Mouse (Mus musculus) monocyte, adult 2 months (primary cell): Measurements from ENCODE around the gene Pkd1l2.

Source experiments
- DNase-seq, 2 experiments: peaks; one replicate each; pipeline ENCODE4 v3.0.0; 2022; ENCODE audit warnings: low spot score in 2 of 2, low read depth in 1 of 2

Gene Pkd1l2

DNA sequence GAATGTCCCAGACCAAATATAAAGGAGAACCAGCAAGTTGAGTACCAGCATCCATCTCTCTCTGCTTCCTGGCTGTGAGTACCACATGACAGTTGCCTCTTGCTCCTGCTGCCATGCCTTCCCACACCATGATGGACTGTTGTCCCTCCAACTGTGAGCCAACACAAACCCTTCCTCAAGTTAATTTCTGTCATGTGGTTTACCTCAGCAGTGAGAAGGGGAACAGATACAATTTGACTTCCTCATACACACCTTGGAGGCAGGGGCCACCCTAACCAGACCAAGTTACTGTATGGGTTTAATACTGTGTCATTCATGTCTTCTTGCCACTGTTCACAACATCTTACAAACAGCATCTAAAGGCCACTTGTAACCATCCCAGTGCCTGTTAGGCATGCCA, 4.8 kb upstream of the Pkd1l2 start:
- no peak for DNase-seq

GRCm38 (mm10) chr8:117085521-117085920, 3.3 kb upstream of the Pkd1l2 start:
- DNase-seq = no peak

DNA sequence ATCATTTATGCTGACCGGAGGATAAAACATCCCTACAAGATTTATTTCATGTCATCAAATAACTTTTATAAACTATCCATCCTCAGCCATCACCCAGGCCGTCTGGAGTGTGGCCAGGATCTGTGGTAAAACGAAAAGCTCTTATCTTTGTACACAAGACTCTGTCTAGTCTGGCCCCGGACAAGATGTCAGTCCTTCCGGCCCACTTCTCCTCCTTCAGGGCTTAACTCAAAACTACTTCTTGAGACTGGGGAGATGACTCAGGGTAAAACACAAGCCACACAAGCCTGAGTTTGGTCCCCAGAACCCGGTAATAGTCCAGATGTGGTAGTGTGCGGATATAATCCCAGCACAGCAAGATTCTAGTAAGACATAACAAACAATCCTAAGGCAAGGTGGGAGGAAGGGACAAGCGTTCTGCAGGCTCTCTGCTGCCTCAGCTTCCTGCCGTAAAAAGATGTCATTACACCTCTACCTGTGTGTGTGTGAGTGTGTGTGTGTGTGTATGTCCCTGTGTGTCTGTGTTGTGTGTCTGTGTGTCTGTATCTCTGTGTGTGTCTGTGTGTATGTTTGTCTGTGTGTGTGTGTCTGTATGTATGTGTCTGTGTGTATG, 804 bp upstream of the Pkd1l2 start:
- DNase-seq = no peak

- peak; percentile 23 to 47 for DNase-seq
These were observed 2.6 kb downstream of the Pkd1l2 start for GRCm38 (mm10) chr8:117079652-117080051.

DNA sequence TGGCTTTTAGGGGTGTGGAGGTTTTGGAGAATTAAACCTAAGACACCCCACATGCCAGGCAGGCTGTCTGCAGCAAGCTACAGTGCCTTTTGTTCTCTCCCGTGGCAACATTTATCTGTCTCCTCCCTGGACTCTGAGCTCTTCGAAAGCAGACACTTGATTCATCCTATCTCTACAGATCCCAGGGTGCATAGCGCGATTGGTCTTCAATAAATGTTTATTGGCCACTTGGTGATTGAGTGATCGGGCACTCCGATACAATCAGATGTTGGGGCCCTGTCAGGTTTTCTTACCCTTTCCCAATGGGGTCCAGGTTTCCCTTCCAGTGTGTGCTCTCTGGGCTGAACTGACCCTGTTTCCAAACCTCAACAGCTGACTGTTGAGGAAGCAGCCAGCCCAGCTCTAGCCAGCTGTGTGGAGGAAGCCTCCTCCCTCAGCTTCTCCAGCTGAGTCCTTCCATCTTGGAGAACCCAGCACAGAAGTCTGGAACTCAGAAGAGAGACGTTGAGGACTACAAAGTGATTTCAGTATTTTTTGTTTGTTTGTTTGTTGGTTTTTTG, 3.8 kb downstream of the Pkd1l2 start:
- DNase-seq = no peak

- DNase-seq = peak; percentile 49 to 58
These were observed 7.7 kb downstream of the Pkd1l2 start for GRCm38 (mm10) chr8:117074350-117075182.

DNA sequence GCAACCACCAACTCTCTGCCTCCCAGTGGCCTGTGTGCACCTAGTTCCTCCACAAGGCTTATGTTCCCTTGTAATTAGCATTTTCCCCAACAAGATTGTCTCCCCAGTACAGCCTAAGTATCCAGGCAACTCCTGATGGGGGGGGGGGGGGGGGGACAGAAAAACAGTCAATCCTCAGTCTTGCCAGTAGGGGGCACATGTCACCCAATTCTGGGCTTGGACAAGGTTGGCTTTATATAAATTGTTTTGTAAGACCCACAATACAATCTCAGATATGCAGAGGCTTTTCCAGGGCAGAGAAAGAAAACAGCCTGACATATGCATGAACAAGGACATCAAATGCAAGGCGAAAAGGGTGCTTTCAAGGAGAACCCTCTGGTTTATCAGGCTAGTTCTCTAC, 12.5 kb downstream of the Pkd1l2 start:
- no peak for DNase-seq

GRCm38 (mm10) chr8:117068294-117068693, 14.0 kb downstream of the Pkd1l2 start:
- no peak for DNase-seq

- DNase-seq = no peak
These were observed 14.9 kb downstream of the Pkd1l2 start for GRCm38 (mm10) chr8:117067396-117067795.

DNA sequence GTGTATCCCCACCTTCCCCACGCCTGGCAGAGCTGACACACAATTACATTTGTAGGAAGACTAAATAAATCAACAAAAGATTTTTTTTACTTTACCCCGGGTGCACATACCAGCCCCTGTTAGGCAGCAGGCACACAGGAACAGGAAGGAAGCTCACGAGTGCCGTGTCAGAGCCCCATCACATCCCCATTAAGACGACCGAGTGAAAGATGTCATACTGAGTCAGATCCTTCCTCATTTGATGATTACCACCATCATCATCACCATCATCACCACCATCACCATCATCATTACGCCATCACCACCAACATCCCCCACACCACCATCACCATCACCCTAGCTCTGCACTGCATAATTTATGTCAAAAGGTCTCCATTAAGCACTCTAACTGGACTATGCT, 15.3 kb downstream of the Pkd1l2 start:
- no peak for DNase-seq

GRCm38 (mm10) chr8:117061180-117061880, 20.9 kb downstream of the Pkd1l2 start:
- DNase-seq = no peak

- DNase-seq = no peak
These were observed 21.9 kb downstream of the Pkd1l2 start for GRCm38 (mm10) chr8:117060306-117060705.

GRCm38 (mm10) chr8:117059021-117059420, 23.2 kb downstream of the Pkd1l2 start:
- no peak for DNase-seq

DNA sequence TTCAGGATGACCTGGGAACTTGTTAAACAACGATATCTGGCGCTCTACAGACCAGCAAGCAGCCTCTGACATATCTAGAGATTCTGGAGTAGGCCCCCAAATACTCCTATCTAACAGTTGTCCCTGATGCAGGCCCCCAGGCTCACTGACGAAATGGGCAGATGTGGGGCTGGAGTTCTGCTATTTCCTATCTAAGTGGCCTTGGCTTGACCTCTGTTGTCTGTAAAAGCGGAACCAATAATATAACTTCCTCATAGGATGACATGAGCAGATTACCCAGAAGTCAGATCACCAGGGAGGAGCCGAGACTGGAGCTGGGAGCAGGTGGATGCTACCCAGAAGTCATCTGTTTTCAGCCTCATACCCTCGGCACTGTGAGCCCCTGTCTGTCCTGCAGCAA, 27.2 kb downstream of the Pkd1l2 start:
- DNase-seq = peak; percentile 48

GRCm38 (mm10) chr8:117054146-117054545, 28.1 kb downstream of the Pkd1l2 start:
- no peak for DNase-seq

DNA sequence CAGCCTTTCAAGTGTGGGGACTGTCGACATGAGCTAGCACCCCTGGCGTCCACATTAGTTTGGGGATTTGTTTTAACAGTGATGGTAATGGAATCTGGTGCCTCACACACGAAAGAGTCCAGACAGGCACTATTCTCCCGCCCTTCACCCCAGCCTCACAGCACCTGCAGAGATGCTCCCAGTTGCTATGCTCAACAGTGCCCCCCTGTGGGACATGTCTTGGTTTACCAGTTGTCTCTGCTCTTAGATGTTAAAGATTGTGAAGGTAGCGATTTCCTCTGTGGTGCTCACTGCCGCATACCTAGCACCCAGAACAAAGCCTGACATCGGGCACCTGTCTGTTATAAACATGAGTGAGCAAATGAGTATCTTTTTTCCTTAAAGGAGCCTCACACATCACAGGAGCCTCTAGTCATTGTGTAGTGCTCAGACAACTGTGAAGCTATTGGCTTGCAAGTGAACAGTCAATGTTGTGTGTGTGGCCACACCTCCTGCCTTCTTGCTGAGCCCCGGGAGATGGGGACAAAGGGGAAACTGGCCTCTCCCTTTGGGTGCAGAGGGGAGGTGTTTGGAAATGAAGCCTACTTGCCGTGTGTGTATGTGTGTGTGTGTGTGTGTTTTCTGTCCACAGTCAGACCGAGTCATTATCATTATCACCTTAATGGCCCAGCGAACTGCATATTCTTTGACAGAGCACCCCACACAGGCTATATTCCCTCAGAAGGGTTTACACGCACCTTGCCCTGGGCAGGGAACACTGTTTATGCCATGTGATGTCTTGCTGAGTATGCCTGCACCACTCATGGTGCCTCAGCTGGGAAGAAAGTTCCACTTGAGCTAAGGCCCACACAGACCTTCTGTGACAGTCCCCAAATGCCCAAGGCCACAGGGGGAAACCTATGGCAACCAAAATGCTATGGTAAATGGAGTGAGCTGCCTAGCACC, 28.8 kb downstream of the Pkd1l2 start:
- peak in 1 of 2 experiments; percentile 34 for DNase-seq

DNA sequence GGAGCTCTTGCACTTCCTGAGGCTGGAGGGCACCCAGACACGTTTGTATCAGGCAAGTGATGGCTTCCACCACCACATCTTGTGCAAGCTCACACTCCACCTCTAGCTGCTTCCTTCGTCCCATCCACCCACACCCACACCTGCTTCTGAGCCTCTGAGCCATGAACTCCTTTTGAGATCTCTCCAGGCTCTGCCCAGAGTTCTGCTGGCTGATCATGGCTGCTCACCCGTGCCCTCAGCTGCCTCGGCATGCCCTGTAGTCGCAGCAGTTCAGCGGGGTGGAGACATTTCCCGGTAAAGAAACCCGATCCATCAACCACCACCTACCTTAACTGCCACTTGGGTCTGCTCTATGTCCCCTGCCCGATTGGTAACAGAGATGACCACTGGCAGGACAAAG, 30.9 kb downstream of the Pkd1l2 start:
- DNase-seq = no peak

DNA sequence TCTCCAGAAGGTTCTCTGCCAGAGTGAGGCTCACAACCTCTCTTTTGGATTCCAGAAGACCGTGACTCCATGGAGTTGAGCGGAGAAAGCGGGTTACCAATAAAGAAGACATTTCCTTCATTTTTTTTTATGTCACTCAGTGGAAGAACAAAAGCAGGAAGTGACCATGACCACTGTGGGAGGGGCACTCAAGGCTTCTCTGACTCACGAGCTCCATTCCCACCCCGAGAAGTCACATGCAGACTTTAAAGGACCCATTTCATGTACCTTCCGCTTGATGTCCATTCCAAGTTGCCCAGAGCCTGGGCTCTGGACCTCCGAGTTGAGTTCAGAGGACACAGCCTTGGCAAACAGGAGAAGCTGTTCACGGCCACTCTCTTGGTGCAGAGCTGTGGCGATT, 31.5 kb downstream of the Pkd1l2 start:
- DNase-seq = peak; percentile 41 to 45

DNA sequence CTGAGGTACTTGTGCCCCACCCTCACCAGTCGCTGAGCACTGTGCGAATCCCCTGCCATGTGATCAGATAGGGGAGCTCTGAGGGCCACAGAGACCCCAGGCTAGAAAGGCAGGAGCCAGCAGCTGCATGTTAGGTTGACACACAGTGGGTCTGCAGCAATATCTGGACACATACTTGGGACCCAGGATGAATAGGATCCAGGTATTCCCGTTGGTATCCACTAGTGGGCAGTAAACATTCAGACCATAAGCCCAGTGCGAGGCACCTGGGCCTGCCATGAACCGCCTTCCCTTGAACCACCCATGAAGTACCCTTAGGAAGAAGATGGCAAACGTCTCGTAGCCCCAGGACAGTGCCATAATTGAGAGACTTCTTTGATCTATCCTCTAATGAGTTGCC, 32.8 kb downstream of the Pkd1l2 start:
- DNase-seq = no peak

DNA sequence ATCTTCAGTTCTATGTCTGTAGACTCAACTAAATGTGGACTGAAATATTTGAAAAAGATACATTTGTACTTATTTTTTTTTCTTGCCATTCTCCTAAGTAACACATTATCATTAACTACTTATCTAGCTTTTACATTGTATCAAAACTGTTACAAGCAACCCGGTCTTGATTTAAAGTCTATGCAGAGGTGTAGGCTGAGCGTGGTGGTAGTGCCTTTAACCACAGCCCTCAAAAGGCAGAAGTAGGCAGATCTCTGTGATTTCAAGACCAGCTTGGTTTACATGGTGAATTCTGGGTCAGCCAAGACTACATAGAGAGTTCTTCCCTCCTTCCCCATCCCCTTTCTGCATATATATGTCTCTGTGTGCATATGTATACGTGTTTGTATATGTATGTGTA, 38.7 kb downstream of the Pkd1l2 start:
- no peak for DNase-seq

DNA sequence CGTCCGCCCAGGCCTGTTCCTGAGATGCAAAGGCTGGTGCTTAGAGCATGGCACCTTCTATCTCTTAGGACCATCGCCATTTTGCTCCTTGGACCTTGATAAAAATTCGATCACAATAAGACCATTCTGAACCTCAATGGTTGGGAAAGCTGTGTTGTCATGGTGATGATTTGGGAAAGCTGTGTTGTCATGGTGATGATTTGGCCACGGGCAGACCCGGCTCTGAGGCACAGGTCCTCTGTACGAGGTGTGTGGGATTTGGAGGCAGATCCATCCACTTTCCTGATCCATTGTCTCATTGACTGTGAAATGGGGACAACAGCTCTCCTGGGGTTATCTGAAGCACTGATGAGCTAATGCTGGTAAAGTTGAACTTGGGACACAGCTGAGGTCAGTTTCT, 42.4 kb downstream of the Pkd1l2 start:
- DNase-seq = no peak
